ENCODE assay signal across 20 mouse cellular contexts in the genomic region with DNA sequence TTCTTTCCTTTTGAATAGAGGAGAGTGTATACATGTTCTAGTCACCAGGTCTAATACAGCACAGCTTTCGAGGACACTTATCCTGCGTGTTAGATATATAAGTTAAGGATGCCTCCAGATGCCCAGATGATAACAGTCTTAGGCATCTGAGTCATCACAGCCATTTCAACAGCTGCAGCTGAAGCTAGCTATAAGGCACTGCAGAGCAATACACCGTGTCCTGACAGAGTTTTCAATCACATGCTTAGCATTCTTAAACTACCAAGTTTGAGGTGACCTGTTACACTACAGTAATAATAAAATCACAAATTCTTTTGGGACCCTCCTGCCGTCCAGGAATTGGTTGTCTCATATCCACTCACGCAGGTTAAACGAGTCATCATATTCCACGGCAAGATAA.
A peak's percentile ranks its signal among the peaks of the same experiment; 100 is the strongest.
DNase-seq lines count a peak whose midpoint lies in the region; ATAC-seq and TF ChIP-seq lines count a peak whose summit lies in the region.
"Had no signal": no experiment of that assay in that cellular context is flagged by ENCODE, and none has a peak within 500 bp of the region (broad histone marks: within the 10 kb centered on the region; RNA-seq: fewer than 3 reads in every experiment).

No protein-coding gene starts in this region.

- WGBS in forebrain, embryonic 12.5 days, result 75% methylated on average over 7 of the region's 7 CpGs
- WGBS in forebrain, embryonic 14.5 days, result 84% methylated on average over 7 of the region's 7 CpGs

- DNase-seq in forebrain, embryonic 14.5 days (ENCODE audit: low spot score), result no peak
- no peak for DNase-seq in left cerebral cortex, adult 2 months (ENCODE audit: extremely low spot score in 1 of 2, low spot score in 2 of 2)
- no peak for DNase-seq in left cerebral cortex, adult 9 months (ENCODE audit: low spot score in 2 of 2)
- no peak for DNase-seq in Patski (ENCODE audit: low read depth, low spot score)
- DNase-seq in thymus, postnatal 36 days, result no peak
- DNase-seq in cerebellum, adult 9-11 months, result no peak
- DNase-seq: adrenal gland, adult 8-10 months; adrenal gland, postnatal 36 days; B cell, adult 2 months; cerebellum, adult 11 months; cerebellum, adult 8-10 months; cerebellum, postnatal 25 days; forebrain, postnatal 0 days; gastrocnemius, adult 2 months; gastrocnemius, postnatal 25 days; kidney, adult 18-20 months had no signal

- in situ Hi-C loops in Patski (cut with MboI; ENCODE audit: low pct_unique_long_range_greater_than_20kb), result no loop called here

- H3K4me3 ChIP-seq in forebrain, embryonic 12.5 days (replicated peaks), result no peak overlapping the region
- no peak overlapping the region for H3K4me3 ChIP-seq in forebrain, embryonic 14.5 days (ENCODE audit: low read depth, low read length)
- H3K4me3 ChIP-seq in left cerebral cortex, adult 2 months, result no peak overlapping the region
- H3K4me3 ChIP-seq: gastrocnemius, adult 2 months; hindbrain, embryonic 10.5 days; intestine, embryonic 15.5 days had no signal

- POLR2A ChIA-PET in Patski (lab: Charles Lee), result no interaction called here

- H3K4me2 ChIP-seq in forebrain, embryonic 12.5 days, result no peak overlapping the region
- H3K4me2 ChIP-seq in forebrain, embryonic 14.5 days (ENCODE audit: low read length), result no peak overlapping the region
- H3K4me2 ChIP-seq: hindbrain, embryonic 14.5 days; intestine, embryonic 15.5 days had no signal

- no peaks in the 10 kb centered on the region for H3K9me3 ChIP-seq in forebrain, embryonic 12.5 days
- no peaks in the 10 kb centered on the region for H3K9me3 ChIP-seq in forebrain, embryonic 14.5 days (replicated peaks; ENCODE audit: control insufficient read depth, low read length)
- H3K9me3 ChIP-seq: hindbrain, embryonic 10.5 days; intestine, embryonic 15.5 days had no signal

- no peak overlapping the region for H3K27ac ChIP-seq in forebrain, embryonic 12.5 days
- no peak overlapping the region for H3K27ac ChIP-seq in forebrain, embryonic 14.5 days (ENCODE audit: low read depth, low read length)
- H3K27ac ChIP-seq in left cerebral cortex, adult 2 months, result 0 out of 2 replicates have a peak overlapping the region, but pooled peaks have one; percentile 1
- H3K27ac ChIP-seq: gastrocnemius, adult 2 months; hindbrain, embryonic 10.5 days; hindbrain, embryonic 14.5 days; intestine, embryonic 15.5 days had no signal

- no peaks in the 10 kb centered on the region for H3K27me3 ChIP-seq in forebrain, embryonic 12.5 days
- no peaks in the 10 kb centered on the region for H3K27me3 ChIP-seq in forebrain, embryonic 14.5 days (replicated peaks; ENCODE audit: control insufficient read depth, insufficient read depth, low read length)
- no peaks in the 10 kb centered on the region for H3K27me3 ChIP-seq in Patski
- H3K27me3 ChIP-seq: intestine, embryonic 15.5 days had no signal

- H3K4me1 ChIP-seq in forebrain, embryonic 12.5 days, result peaks cover 26% of the 10 kb centered on the region
- peaks cover 14% of the 10 kb centered on the region for H3K4me1 ChIP-seq in forebrain, embryonic 14.5 days (ENCODE audit: control insufficient read depth, insufficient read depth, low read length)
- H3K4me1 ChIP-seq: intestine, embryonic 15.5 days had no signal

- CTCF ChIA-PET in Patski (lab: Charles Lee), result no interaction called here

- H3K9ac ChIP-seq in forebrain, embryonic 12.5 days, result no peak overlapping the region
- H3K9ac ChIP-seq in forebrain, embryonic 14.5 days (ENCODE audit: low read length), result no peak overlapping the region
- H3K9ac ChIP-seq: forebrain, postnatal 0 days; hindbrain, embryonic 14.5 days; intestine, embryonic 15.5 days had no signal

- peak; percentile 41; the same call in 1 of the 2 replicates for ATAC-seq in forebrain, embryonic 12.5 days (ENCODE audit: low FRiP score)
- no peak for ATAC-seq in forebrain, embryonic 14.5 days
- peak; percentile 92 for ATAC-seq in Patski
- ATAC-seq: forebrain, postnatal 0 days; intestine, embryonic 15.5 days had no signal

- H3K36me3 ChIP-seq in forebrain, embryonic 12.5 days (replicated peaks), result no peaks in the 10 kb centered on the region
- H3K36me3 ChIP-seq in forebrain, embryonic 14.5 days (ENCODE audit: control insufficient read depth, insufficient read depth, low read length), result no peaks in the 10 kb centered on the region
- H3K36me3 ChIP-seq: hindbrain, embryonic 10.5 days; intestine, embryonic 15.5 days had no signal

- no peak for TF ChIP-seq CTCF in left cerebral cortex, adult 2 months (IDR thresholded peaks at IDR 0.05)
- no peak for TF ChIP-seq CTCF in Patski (IDR thresholded peaks at IDR 0.05)

- intact Hi-C loops in left cerebral cortex, adult 2 months (cut with DNase I), result no loop called here
